Mouse (Mus musculus): Measurements from ENCODE around the gene Fancf.

DNA sequence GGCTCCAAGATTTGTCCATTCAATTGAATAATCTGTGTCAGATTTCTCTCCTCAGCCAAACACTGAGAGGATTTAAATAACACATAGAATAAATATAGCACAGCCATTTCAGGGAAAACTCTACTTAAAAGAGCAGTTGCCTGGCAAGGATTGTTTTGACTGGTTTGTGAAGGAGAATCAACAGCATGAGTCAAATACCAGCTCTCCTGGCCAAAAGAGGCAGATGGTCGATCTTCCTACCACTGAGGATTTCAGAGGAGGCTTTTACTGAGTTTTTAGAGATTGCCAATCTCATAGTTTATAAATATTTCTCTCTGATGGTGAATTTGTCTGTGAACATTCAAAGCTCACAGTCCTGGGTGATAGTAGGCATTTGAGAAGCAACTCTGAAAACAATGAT lies 42.2 kb downstream of the Fancf start:
- TF ChIP-seq EP300 (IDR thresholded peaks at IDR 0.05; ENCODE audit: low read depth) = no peak
- no peak for TF ChIP-seq CTCF (IDR thresholded peaks at IDR 0.05; ENCODE audit: low read depth)

Data from liver, embryonic 14.5 days (tissue).